Mouse (Mus musculus): ENCODE data around the gene Slc25a47.

- TF ChIP-seq NRF1 (IDR thresholded peaks at IDR 0.05; ENCODE audit: low read depth, low read length) (0 out of 2 replicates have a peak, but pooled peaks have one; percentile 3), MAZ (IDR thresholded peaks at IDR 0.05; ENCODE audit: low read depth, low read length) (peak; percentile 97), POLR2A (IDR thresholded peaks at IDR 0.05; ENCODE audit: low read depth, low read length) (peak; percentile 79), POLR2AphosphoS2 (IDR thresholded peaks at IDR 0.05; ENCODE audit: low read depth, low read length) (no peak), E2F4 (IDR thresholded peaks at IDR 0.05; ENCODE audit: insufficient replicate concordance, low read depth, low read length) (no peak), USF2 (conservative IDR thresholded peaks at IDR 0.05; ENCODE audit: low read depth, low read length) (no peak), RAD21 (IDR thresholded peaks at IDR 0.05; ENCODE audit: low read depth, low read length) (no peak), MXI1 (IDR thresholded peaks at IDR 0.05; ENCODE audit: low read depth, low read length) (peak; percentile 95), EP300 (IDR thresholded peaks at IDR 0.05; ENCODE audit: low read length) (no peak), MAX (IDR thresholded peaks at IDR 0.05; ENCODE audit: low read length) (peak; percentile 89), CTCF (conservative IDR thresholded peaks at IDR 0.05 in 1 of 2, IDR thresholded peaks at IDR 0.05 in 1 of 2; ENCODE audit: low read depth in 2 of 2, low read length in 2 of 2) (no peak; a peak in 1 of 4 replicates)
Measured at GRCm38 (mm10) chr12:108835840-108836409, at the start of gene Slc25a47, which contains the start of gene Slc25a29.
